Mouse (Mus musculus): ENCODE measurements around the gene Gm4707. TPM values are rescaled to one million over a fixed set of nuclear protein-coding genes. Genes with fewer than 3 reads are reported as not detected.

Gm4707 gene
- 3.9 and 6.9 TPM in 2 replicates for total RNA-seq (2012; rRNA removed)

DNA sequence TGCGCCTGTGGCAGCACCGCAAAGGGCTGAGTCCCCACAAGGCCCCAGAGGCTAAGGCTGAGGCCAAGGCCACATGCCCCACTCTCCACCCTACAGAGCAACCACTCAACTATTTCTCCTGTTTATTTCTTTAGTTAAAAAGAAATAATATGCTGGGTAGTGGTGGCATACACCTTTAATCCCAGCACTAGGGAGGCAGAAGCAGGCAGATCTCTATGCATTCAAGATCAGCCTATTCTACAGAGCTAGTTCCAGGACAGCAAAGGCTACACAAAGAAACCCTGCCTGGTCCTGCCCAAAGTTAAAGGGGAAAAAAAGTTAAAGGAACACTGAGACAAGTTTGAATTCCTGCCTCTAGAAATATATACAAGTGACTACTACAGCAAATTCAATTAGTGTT lies at the start of gene Gm4707:
TSS of gene Gm4707 (minus strand) at position 101 of the 400 bp plus-strand sequence.
- H3K4me1 ChIP-seq (ENCODE audit: control insufficient read depth in 2 of 2, insufficient read depth in 2 of 2, low read length in 2 of 2, poor library complexity in 1 of 2) = 0 out of 4 replicates have a peak, but pooled peaks cover 0 to 2% of the 10 kb centered on the region in 2 experiments
- H3K9ac ChIP-seq (ENCODE audit: insufficient read depth, low read depth, low read length, poor library complexity, severe bottlenecking) = no peak within 1 kb of the TSS
- H3K36me3 ChIP-seq (ENCODE audit: control insufficient read depth, insufficient read depth, low read length, poor library complexity, severe bottlenecking) = peaks cover 11% of the 10 kb centered on the region
- in situ Hi-C loops (cut with MboI; ENCODE audit: low sequenced_read_pairs in 2 of 2, unreplicated experiment in 2 of 2) = no loop called here
- TF ChIP-seq ZC3H11A (IDR thresholded peaks at IDR 0.05; ENCODE audit: borderline replicate concordance, low read depth, low read length) (no peak), CHD2 (IDR thresholded peaks at IDR 0.05; ENCODE audit: low read depth, low read length) (no peak), ZNF384 (IDR thresholded peaks at IDR 0.05; ENCODE audit: low read depth, low read length) (no peak), MAFK (IDR thresholded peaks at IDR 0.05; ENCODE audit: insufficient read depth, low read depth, low read length) (no peak), HCFC1 (IDR thresholded peaks at IDR 0.05; ENCODE audit: borderline replicate concordance, insufficient read depth, low read length) (no peak)
- no peaks in the 10 kb centered on the region for H3K9me3 ChIP-seq (ENCODE audit: control insufficient read depth, insufficient read depth, low read depth, low read length)
- H3K27ac ChIP-seq (ENCODE audit: insufficient read depth, low read depth, low read length, poor library complexity, severe bottlenecking) = peak within 1 kb of the TSS; percentile 37; the same call in 1 of the 2 replicates
- no peak within 1 kb of the TSS for H3K4me3 ChIP-seq (ENCODE audit: insufficient read depth in 1 of 2, low read depth in 1 of 2, low read length in 2 of 2, poor library complexity in 1 of 2, severe bottlenecking in 1 of 2)
- no peak for DNase-seq (ENCODE audit: low read depth, low spot score)

DNA sequence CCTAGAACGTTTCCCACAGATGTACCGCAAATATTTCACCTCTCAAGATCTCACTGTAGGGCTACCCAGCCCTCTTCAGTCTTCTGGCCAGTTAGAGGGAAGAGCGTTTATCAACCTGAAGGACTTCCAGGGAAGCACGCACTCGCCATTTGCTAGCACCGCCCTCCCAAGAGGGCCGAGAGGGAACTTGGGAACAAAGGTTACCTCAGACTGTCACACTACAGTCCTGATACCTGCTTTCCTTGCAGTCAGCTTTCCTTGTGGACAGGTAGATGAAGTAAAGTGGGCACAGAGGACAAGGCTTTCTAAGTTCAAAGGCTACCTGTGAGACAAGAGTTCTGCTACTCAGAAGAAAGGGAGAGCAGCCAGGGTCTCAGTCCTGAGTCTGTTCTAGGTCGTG lies 47.1 kb upstream of the Gm4707 start:
- DNase-seq (ENCODE audit: low read depth, low spot score) = no peak
- H3K4me3 ChIP-seq (ENCODE audit: insufficient read depth in 1 of 2, low read depth in 1 of 2, low read length in 2 of 2, poor library complexity in 1 of 2, severe bottlenecking in 1 of 2) = no peak overlapping the region
- H3K36me3 ChIP-seq (ENCODE audit: control insufficient read depth, insufficient read depth, low read length, poor library complexity, severe bottlenecking) = peaks cover 25% of the 10 kb centered on the region
- in situ Hi-C loops (cut with MboI; ENCODE audit: low sequenced_read_pairs in 2 of 2, unreplicated experiment in 2 of 2) = no loop called here
- TF ChIP-seq MAFK (IDR thresholded peaks at IDR 0.05; ENCODE audit: insufficient read depth, low read depth, low read length) (no peak), HCFC1 (IDR thresholded peaks at IDR 0.05; ENCODE audit: borderline replicate concordance, insufficient read depth, low read length) (no peak), CHD2 (IDR thresholded peaks at IDR 0.05; ENCODE audit: low read depth, low read length) (no peak), ZC3H11A (IDR thresholded peaks at IDR 0.05; ENCODE audit: borderline replicate concordance, low read depth, low read length) (no peak), ZNF384 (IDR thresholded peaks at IDR 0.05; ENCODE audit: low read depth, low read length) (no peak)
- H3K27ac ChIP-seq (ENCODE audit: insufficient read depth, low read depth, low read length, poor library complexity, severe bottlenecking) = no peak overlapping the region
- no peaks in the 10 kb centered on the region for H3K4me1 ChIP-seq (ENCODE audit: control insufficient read depth in 2 of 2, insufficient read depth in 2 of 2, low read length in 2 of 2, poor library complexity in 1 of 2)
- H3K9ac ChIP-seq (ENCODE audit: insufficient read depth, low read depth, low read length, poor library complexity, severe bottlenecking) = no peak overlapping the region
- H3K9me3 ChIP-seq (ENCODE audit: control insufficient read depth, insufficient read depth, low read depth, low read length) = no peaks in the 10 kb centered on the region

DNA sequence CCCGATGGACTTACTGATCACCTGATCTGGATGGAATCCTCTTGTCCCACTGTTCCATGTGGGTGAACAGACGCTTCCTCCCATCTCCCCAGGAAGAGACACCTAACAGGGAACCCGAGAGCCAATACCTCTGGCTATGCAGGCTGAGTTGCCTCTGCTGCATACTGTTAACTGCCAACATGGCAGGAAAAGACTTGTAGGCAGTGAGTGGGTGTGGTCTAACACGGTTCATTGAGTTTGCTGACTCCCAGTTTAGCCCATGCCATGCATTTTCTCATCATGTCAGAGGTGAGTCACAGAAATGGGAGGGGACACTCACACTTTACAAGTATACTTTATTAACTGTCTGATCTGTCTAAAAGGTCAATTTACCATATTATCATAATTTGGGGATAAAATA lies 36.1 kb upstream of the Gm4707 start:
- no peak overlapping the region for H3K27ac ChIP-seq (ENCODE audit: insufficient read depth, low read depth, low read length, poor library complexity, severe bottlenecking)
- H3K4me1 ChIP-seq (ENCODE audit: control insufficient read depth in 2 of 2, insufficient read depth in 2 of 2, low read length in 2 of 2, poor library complexity in 1 of 2) = no peaks in the 10 kb centered on the region
- no peak overlapping the region for H3K4me3 ChIP-seq (ENCODE audit: insufficient read depth in 1 of 2, low read depth in 1 of 2, low read length in 2 of 2, poor library complexity in 1 of 2, severe bottlenecking in 1 of 2)
- H3K9me3 ChIP-seq (ENCODE audit: control insufficient read depth, insufficient read depth, low read depth, low read length) = 0 out of 2 replicates have a peak, but pooled peaks cover 1% of the 10 kb centered on the region
- H3K9ac ChIP-seq (ENCODE audit: insufficient read depth, low read depth, low read length, poor library complexity, severe bottlenecking) = no peak overlapping the region
- peaks cover 21% of the 10 kb centered on the region for H3K36me3 ChIP-seq (ENCODE audit: control insufficient read depth, insufficient read depth, low read length, poor library complexity, severe bottlenecking)
- TF ChIP-seq ZNF384 (IDR thresholded peaks at IDR 0.05; ENCODE audit: low read depth, low read length) (no peak), HCFC1 (IDR thresholded peaks at IDR 0.05; ENCODE audit: borderline replicate concordance, insufficient read depth, low read length) (no peak), CHD2 (IDR thresholded peaks at IDR 0.05; ENCODE audit: low read depth, low read length) (no peak)
- in situ Hi-C loops (cut with MboI; ENCODE audit: low sequenced_read_pairs in 2 of 2, unreplicated experiment in 2 of 2) = no loop called here
- no peak for DNase-seq (ENCODE audit: low read depth, low spot score)

DNA sequence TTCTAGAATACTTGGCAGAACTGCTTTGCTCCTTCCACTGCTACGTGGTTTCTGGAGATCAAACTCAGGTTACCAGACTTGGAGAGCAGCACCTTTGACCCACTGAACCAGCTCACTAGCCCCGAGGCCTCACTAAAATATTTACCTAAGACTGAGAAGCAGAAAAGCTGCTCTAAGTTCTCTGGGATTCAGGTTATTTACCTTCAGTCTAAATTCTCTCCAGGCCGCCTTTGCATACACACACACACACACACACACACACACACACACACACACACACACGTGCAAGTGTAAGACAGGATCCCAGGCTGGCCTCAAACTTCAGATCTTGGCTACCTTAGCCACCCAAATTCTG lies 31.6 kb upstream of the Gm4707 start:
- Histone ChIP-seq H3K9me3 (ENCODE audit: control insufficient read depth, insufficient read depth, low read depth, low read length) (no peaks in the 10 kb centered on the region), H3K4me1 (ENCODE audit: control insufficient read depth in 2 of 2, insufficient read depth in 2 of 2, low read length in 2 of 2, poor library complexity in 1 of 2) (no peaks in the 10 kb centered on the region; a peak in 1 of 4 replicates), H3K4me3 (ENCODE audit: insufficient read depth in 1 of 2, low read depth in 1 of 2, low read length in 2 of 2, poor library complexity in 1 of 2, severe bottlenecking in 1 of 2) (no peak overlapping the region), H3K36me3 (ENCODE audit: control insufficient read depth, insufficient read depth, low read length, poor library complexity, severe bottlenecking) (peaks cover 2% of the 10 kb centered on the region; the same call in 1 of the 2 replicates), H3K27ac (ENCODE audit: insufficient read depth, low read depth, low read length, poor library complexity, severe bottlenecking) (no peak overlapping the region), H3K9ac (ENCODE audit: insufficient read depth, low read depth, low read length, poor library complexity, severe bottlenecking) (no peak overlapping the region)
- TF ChIP-seq HCFC1 (IDR thresholded peaks at IDR 0.05; ENCODE audit: borderline replicate concordance, insufficient read depth, low read length) (no peak), ZNF384 (IDR thresholded peaks at IDR 0.05; ENCODE audit: low read depth, low read length) (no peak), MAFK (IDR thresholded peaks at IDR 0.05; ENCODE audit: insufficient read depth, low read depth, low read length) (no peak), ZC3H11A (IDR thresholded peaks at IDR 0.05; ENCODE audit: borderline replicate concordance, low read depth, low read length) (no peak), CHD2 (IDR thresholded peaks at IDR 0.05; ENCODE audit: low read depth, low read length) (no peak)
- DNase-seq (ENCODE audit: low read depth, low spot score) = no peak
- in situ Hi-C loops (cut with MboI; ENCODE audit: low sequenced_read_pairs in 2 of 2, unreplicated experiment in 2 of 2) = no loop called here

Data from ES-E14 (cell line).